Mouse (Mus musculus): ENCODE results near the gene Slc45a1.

GRCm38 (mm10) chr4:150594298-150594829 lies 57.6 kb downstream of the Slc45a1 start:
- no peak for TF ChIP-seq POLR2A (IDR thresholded peaks at IDR 0.05; ENCODE audit: control insufficient read depth, low read depth, low read length)
- TF ChIP-seq CTCF (IDR thresholded peaks at IDR 0.05; ENCODE audit: control insufficient read depth, insufficient read depth, insufficient replicate concordance, low read depth, low read length) = no peak
